Mouse (Mus musculus) hindbrain, embryonic 13.5 days (tissue): ENCODE measurements around the gene I0C0044D17Rik. TPM values are rescaled to one million over a fixed set of nuclear protein-coding genes. Genes with fewer than 3 reads are reported as not detected.

Experiments used
- ATAC-seq: fragments of 200-750 bp; cut with Nextera tagmentation; 2 replicates; pipeline ENCODE4 v1.8.0; 2017; ENCODE audit warnings: moderate TSS enrichment; ENCODE audit not compliant: low FRiP score
- H3K27ac ChIP-seq: fragments of 300-500 bp; sonication (generic); 2 replicates; pipeline ENCODE4 v1.5.1; 2015; ENCODE audit warnings: inconsistent platforms, mild to moderate bottlenecking, moderate library complexity
- H3K27me3 ChIP-seq: fragments of 300-500 bp; sonication (generic); 2 replicates; pipeline ENCODE4 v1.6.1; 2015; ENCODE audit warnings: mild to moderate bottlenecking, inconsistent platforms
- H3K36me3 ChIP-seq: fragments of 300-500 bp; sonication (generic); 2 replicates; pipeline ENCODE4 v1.6.1; 2015; ENCODE audit warnings: mild to moderate bottlenecking, inconsistent platforms
- H3K4me1 ChIP-seq: fragments of 300-500 bp; sonication (generic); replicated peaks from 2 replicates; pipeline ENCODE4 v1.6.1; 2015; ENCODE audit warnings: inconsistent platforms
- H3K4me2 ChIP-seq: fragments of 300-500 bp; sonication (generic); 2 replicates; pipeline ENCODE4 v1.6.1; 2015; ENCODE audit warnings: inconsistent platforms, mild to moderate bottlenecking, moderate library complexity
- H3K4me3 ChIP-seq: fragments of 300-500 bp; sonication (generic); 2 replicates; pipeline ENCODE4 v1.5.1; 2015; ENCODE audit warnings: mild to moderate bottlenecking, inconsistent platforms
- H3K9ac ChIP-seq: fragments of 300-500 bp; sonication (generic); 2 replicates; pipeline ENCODE4 v1.6.1; 2015; ENCODE audit warnings: mild to moderate bottlenecking, inconsistent platforms
- H3K9me3 ChIP-seq: fragments of 300-500 bp; sonication (generic); 2 replicates; pipeline ENCODE4 v1.6.1; 2016; ENCODE audit warnings: inconsistent platforms
- WGBS: fragments of 180-500 bp; shearing (Covaris S2); methylation state at CpG from one replicate; pipeline ENCODE4 v1.1.7; 2015; 5-methylcytosine and 5-hydroxymethylcytosine counted together
- polyA plus RNA-seq: library from polyadenylated mRNA; unstranded; fragments of >200 nt; fragmentation: Nextera tagmentation; extraction: Ambion mirVana; gene quantifications from 2 replicates; pipeline ENCODE4 v1.2.1, GENCODE M21; 2015

Gene I0C0044D17Rik
- polyA plus RNA-seq, 1 experiment from 2014 or later: not detected

GRCm38 (mm10) chr4:98819216-98819755 is 4.4 kb downstream of the I0C0044D17Rik start:
- Histone ChIP-seq H3K4me2 (no peak overlapping the region), H3K27me3 (peaks cover 67% of the 10 kb centered on the region), H3K4me3 (no peak overlapping the region), H3K9ac (no peak overlapping the region), H3K4me1 (peaks cover 18% of the 10 kb centered on the region), H3K9me3 (no peaks in the 10 kb centered on the region), H3K27ac (no peak overlapping the region), H3K36me3 (no peaks in the 10 kb centered on the region)
- 82% methylated on average over 10 of the region's 10 CpGs for WGBS
- ATAC-seq: no peak

GRCm38 (mm10) chr4:98817184-98817911 is 6.3 kb downstream of the I0C0044D17Rik start, which contains the start of gene Kank4:
Kank4 (minus strand) TSS chr4:98817537.
- Histone ChIP-seq H3K36me3 (no peaks in the 10 kb centered on the region), H3K27ac (no peak within 1 kb of the TSS), H3K9me3 (no peaks in the 10 kb centered on the region), H3K4me3 (peak within 1 kb of the TSS; percentile 74), H3K9ac (peak within 1 kb of the TSS; percentile 83), H3K27me3 (peaks cover 70% of the 10 kb centered on the region), H3K4me2 (peak within 1 kb of the TSS; percentile 99), H3K4me1 (peaks cover 18% of the 10 kb centered on the region)
- peak; percentile 83 for ATAC-seq
- WGBS: under 1% methylated on average over 65 of the region's 72 CpGs

GRCm38 (mm10) chr4:98816807-98817183 is 6.8 kb downstream of the I0C0044D17Rik start:
- 1% methylated on average over 14 of the region's 14 CpGs for WGBS
- H3K9me3 ChIP-seq: no peaks in the 10 kb centered on the region
- H3K4me3 ChIP-seq: peak overlapping the region; percentile 74
- no peaks in the 10 kb centered on the region for H3K36me3 ChIP-seq
- H3K27me3 ChIP-seq: peaks cover 73% of the 10 kb centered on the region
- no peak overlapping the region for H3K27ac ChIP-seq
- ATAC-seq: peak; percentile 18; the same call in 1 of the 2 replicates
- H3K4me1 ChIP-seq: peaks cover 20% of the 10 kb centered on the region
- H3K9ac ChIP-seq: peak overlapping the region; percentile 83
- peak overlapping the region; percentile 99 for H3K4me2 ChIP-seq

- H3K4me1 ChIP-seq: no peaks in the 10 kb centered on the region
- H3K4me3 ChIP-seq: no peak overlapping the region
- no peak overlapping the region for H3K4me2 ChIP-seq
- H3K9me3 ChIP-seq: no peaks in the 10 kb centered on the region
- no peaks in the 10 kb centered on the region for H3K36me3 ChIP-seq
- H3K27ac ChIP-seq: no peak overlapping the region
- WGBS: 92% methylated on average over 9 of the region's 9 CpGs
- no peak for ATAC-seq
- no peak overlapping the region for H3K9ac ChIP-seq
- H3K27me3 ChIP-seq: no peaks in the 10 kb centered on the region
These were observed 17.3 kb downstream of the I0C0044D17Rik start for GRCm38 (mm10) chr4:98806306-98806705.

- Histone ChIP-seq H3K4me2 (no peak overlapping the region), H3K36me3 (no peaks in the 10 kb centered on the region), H3K27me3 (no peaks in the 10 kb centered on the region), H3K9ac (no peak overlapping the region), H3K27ac (no peak overlapping the region), H3K9me3 (no peaks in the 10 kb centered on the region), H3K4me3 (no peak overlapping the region), H3K4me1 (peaks cover 7% of the 10 kb centered on the region)
- WGBS: 71% methylated on average over 12 of the region's 12 CpGs
- ATAC-seq: no peak
These were observed 18.2 kb downstream of the I0C0044D17Rik start for GRCm38 (mm10) chr4:98805291-98806048.

GRCm38 (mm10) chr4:98804476-98805134 is 19.0 kb downstream of the I0C0044D17Rik start:
- ATAC-seq: no peak
- H3K4me3 ChIP-seq: no peak overlapping the region
- no peak overlapping the region for H3K4me2 ChIP-seq
- H3K27ac ChIP-seq: no peak overlapping the region
- WGBS: 73% methylated on average over 7 of the region's 7 CpGs
- H3K27me3 ChIP-seq: no peaks in the 10 kb centered on the region
- no peaks in the 10 kb centered on the region for H3K9me3 ChIP-seq
- H3K9ac ChIP-seq: no peak overlapping the region
- H3K36me3 ChIP-seq: no peaks in the 10 kb centered on the region
- peaks cover 9% of the 10 kb centered on the region for H3K4me1 ChIP-seq

- Histone ChIP-seq H3K4me2 (no peak overlapping the region), H3K27me3 (no peaks in the 10 kb centered on the region), H3K36me3 (no peaks in the 10 kb centered on the region), H3K4me1 (peaks cover 16% of the 10 kb centered on the region), H3K9ac (no peak overlapping the region), H3K4me3 (no peak overlapping the region), H3K9me3 (no peaks in the 10 kb centered on the region), H3K27ac (no peak overlapping the region)
- no peak for ATAC-seq
- WGBS: 94% methylated on average over 11 of the region's 11 CpGs
These were observed 21.9 kb downstream of the I0C0044D17Rik start for GRCm38 (mm10) chr4:98801775-98802174.

- Histone ChIP-seq H3K9ac (no peak overlapping the region), H3K4me1 (peaks cover 24% of the 10 kb centered on the region), H3K4me2 (no peak overlapping the region), H3K27me3 (no peaks in the 10 kb centered on the region), H3K4me3 (no peak overlapping the region), H3K36me3 (no peaks in the 10 kb centered on the region), H3K27ac (no peak overlapping the region), H3K9me3 (no peaks in the 10 kb centered on the region)
- ATAC-seq: no peak
- 73% methylated on average over 8 of the region's 8 CpGs for WGBS
These were observed 22.8 kb downstream of the I0C0044D17Rik start for GRCm38 (mm10) chr4:98800824-98801223.

- Histone ChIP-seq H3K27me3 (no peaks in the 10 kb centered on the region), H3K4me2 (no peak overlapping the region), H3K27ac (peak overlapping the region; percentile 45), H3K9ac (no peak overlapping the region), H3K4me3 (no peak overlapping the region), H3K9me3 (no peaks in the 10 kb centered on the region), H3K36me3 (no peaks in the 10 kb centered on the region), H3K4me1 (peaks cover 24% of the 10 kb centered on the region)
- ATAC-seq: 0 out of 2 replicates have a peak, but pooled peaks have one; percentile 55
- 48% methylated on average over 11 of the region's 11 CpGs for whole genome bisulfite sequencing
These were observed 26.9 kb downstream of the I0C0044D17Rik start for GRCm38 (mm10) chr4:98796591-98797341.

GRCm38 (mm10) chr4:98795241-98795640 is 28.4 kb downstream of the I0C0044D17Rik start:
- Histone ChIP-seq H3K4me1 (peaks cover 22% of the 10 kb centered on the region), H3K36me3 (no peaks in the 10 kb centered on the region), H3K4me2 (no peak overlapping the region), H3K27ac (no peak overlapping the region), H3K27me3 (no peaks in the 10 kb centered on the region), H3K4me3 (no peak overlapping the region), H3K9me3 (no peaks in the 10 kb centered on the region), H3K9ac (no peak overlapping the region)
- 93% methylated on average over 2 of the region's 2 CpGs for WGBS
- no peak for ATAC-seq

GRCm38 (mm10) chr4:98793486-98793885 is 30.2 kb downstream of the I0C0044D17Rik start:
- Histone ChIP-seq H3K4me1 (peaks cover 34% of the 10 kb centered on the region), H3K27me3 (no peaks in the 10 kb centered on the region), H3K4me3 (no peak overlapping the region), H3K36me3 (no peaks in the 10 kb centered on the region), H3K9me3 (no peaks in the 10 kb centered on the region), H3K4me2 (no peak overlapping the region), H3K27ac (no peak overlapping the region), H3K9ac (no peak overlapping the region)
- ATAC-seq: no peak
- 94% methylated on average over 9 of the region's 9 CpGs for WGBS
